Mouse (Mus musculus): Measurements from ENCODE around the gene Lrrc20.

GRCm38 (mm10) chr10:61484801-61485200 is 9.2 kb downstream of the Lrrc20 start:
- TF ChIP-seq POLR2A (IDR thresholded peaks at IDR 0.05; ENCODE audit: borderline replicate concordance, low read depth, low read length) (no peak), CTCF (IDR thresholded peaks at IDR 0.05; ENCODE audit: low read depth, low read length) (no peak)
